ENCODE assay signal across 12 mouse cellular contexts in the genomic region with DNA sequence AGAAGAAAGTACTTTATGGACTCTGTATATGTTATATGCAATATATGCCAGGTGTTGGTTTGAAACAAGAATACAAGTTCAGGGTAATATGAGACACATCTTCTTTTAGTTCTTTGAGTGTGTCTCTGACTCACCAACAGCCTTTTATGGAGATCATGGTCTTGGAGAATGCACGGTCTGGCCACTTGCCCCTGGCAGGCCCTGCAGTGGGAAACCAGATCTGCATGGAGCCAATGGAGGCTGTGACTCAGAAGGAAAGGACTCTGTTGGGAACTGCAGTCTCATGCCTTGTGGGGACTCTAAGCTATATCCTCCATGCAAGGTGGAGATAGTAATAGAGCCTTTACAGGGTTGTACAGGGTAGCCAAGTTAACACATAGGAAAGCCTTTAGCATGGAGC. TPM values are rescaled to one million over a fixed set of nuclear protein-coding genes. Genes with fewer than 3 reads are reported as not detected.
DNase-seq lines count a peak whose midpoint lies in the region; ATAC-seq and TF ChIP-seq lines count a peak whose summit lies in the region.
"Had no signal": no experiment of that assay in that cellular context is flagged by ENCODE, and none has a peak within 500 bp of the region (broad histone marks: within the 10 kb centered on the region; RNA-seq: fewer than 3 reads in every experiment).

No protein-coding gene starts in this region.

- 0 out of 2 replicates have a peak, but pooled peaks cover 5% of the 10 kb centered on the region for H3K4me1 ChIP-seq in intestine, postnatal 0 days (replicated peaks; ENCODE audit: control insufficient read depth, insufficient read depth, low read length)
- no peaks in the 10 kb centered on the region for H3K4me1 ChIP-seq in forebrain, embryonic 14.5 days (ENCODE audit: control insufficient read depth, insufficient read depth, low read length)
- H3K4me1 ChIP-seq: midbrain, embryonic 13.5 days; neural tube, embryonic 13.5 days had no signal

- H3K9ac ChIP-seq in intestine, postnatal 0 days (ENCODE audit: low read depth, low read length) = no peak overlapping the region
- H3K9ac ChIP-seq in forebrain, embryonic 14.5 days (ENCODE audit: low read length) = no peak overlapping the region
- H3K9ac ChIP-seq: liver, embryonic 14.5 days; midbrain, embryonic 13.5 days; neural tube, embryonic 13.5 days had no signal

- H3K9me3 ChIP-seq in intestine, postnatal 0 days (ENCODE audit: control insufficient read depth) = no peaks in the 10 kb centered on the region
- H3K9me3 ChIP-seq in forebrain, embryonic 14.5 days (replicated peaks; ENCODE audit: control insufficient read depth, low read length) = no peaks in the 10 kb centered on the region
- H3K9me3 ChIP-seq: midbrain, embryonic 13.5 days; neural tube, embryonic 13.5 days had no signal

- 43% methylated on average over 1 of the region's 1 CpGs for WGBS in intestine, postnatal 0 days
- 80% methylated on average over 1 of the region's 1 CpGs for WGBS in forebrain, embryonic 14.5 days

- H3K4me2 ChIP-seq in intestine, postnatal 0 days (replicated peaks; ENCODE audit: low read depth) = no peak overlapping the region
- H3K4me2 ChIP-seq in forebrain, embryonic 14.5 days (ENCODE audit: low read length) = no peak overlapping the region
- H3K4me2 ChIP-seq: midbrain, embryonic 13.5 days; neural tube, embryonic 13.5 days had no signal

- peak overlapping the region; percentile 69 for H3K27ac ChIP-seq in intestine, postnatal 0 days (ENCODE audit: low read depth, low read length)
- H3K27ac ChIP-seq in forebrain, embryonic 14.5 days (ENCODE audit: low read depth, low read length) = no peak overlapping the region
- H3K27ac ChIP-seq: liver, embryonic 14.5 days; midbrain, embryonic 13.5 days; neural tube, embryonic 13.5 days had no signal

- peak; percentile 34 for DNase-seq in lung, postnatal 10 days
- DNase-seq in lung, postnatal 36 days = no peak
- peak; percentile 66 for DNase-seq in adipocyte (ENCODE audit: low spot score)
- peak; percentile 90 to 94 for DNase-seq in gastrocnemius, adult 8-10 months (ENCODE audit: low spot score in 2 of 2)
- DNase-seq in thymus, postnatal 4 days = no peak
- DNase-seq in cerebellum, adult 9-10 months = no peak
- DNase-seq in forebrain, embryonic 14.5 days (ENCODE audit: low spot score) = no peak
- DNase-seq: right cerebral cortex, postnatal 4 days had no signal

- no peak for TF ChIP-seq CTCF in intestine, postnatal 0 days (IDR thresholded peaks at IDR 0.05; ENCODE audit: low read depth)

- no peaks in the 10 kb centered on the region for H3K36me3 ChIP-seq in intestine, postnatal 0 days (ENCODE audit: control insufficient read depth, insufficient read depth)
- H3K36me3 ChIP-seq in forebrain, embryonic 14.5 days (ENCODE audit: control insufficient read depth, insufficient read depth, low read length) = no peaks in the 10 kb centered on the region
- H3K36me3 ChIP-seq: midbrain, embryonic 13.5 days; neural tube, embryonic 13.5 days had no signal

- no peak overlapping the region for H3K4me3 ChIP-seq in intestine, postnatal 0 days (ENCODE audit: low read depth, low read length)
- no peak overlapping the region for H3K4me3 ChIP-seq in forebrain, embryonic 14.5 days (ENCODE audit: low read depth, low read length)
- H3K4me3 ChIP-seq: midbrain, embryonic 13.5 days; neural tube, embryonic 13.5 days had no signal

- no peaks in the 10 kb centered on the region for H3K27me3 ChIP-seq in intestine, postnatal 0 days (replicated peaks; ENCODE audit: control insufficient read depth, insufficient read depth, low read length)
- no peaks in the 10 kb centered on the region for H3K27me3 ChIP-seq in forebrain, embryonic 14.5 days (replicated peaks; ENCODE audit: control insufficient read depth, insufficient read depth, low read length)
- H3K27me3 ChIP-seq: midbrain, embryonic 13.5 days; neural tube, embryonic 13.5 days had no signal

- 0 out of 2 replicates have a peak, but pooled peaks have one; percentile 9 for ATAC-seq in intestine, postnatal 0 days
- ATAC-seq in forebrain, embryonic 14.5 days = no peak
- ATAC-seq: midbrain, embryonic 13.5 days had no signal

RNA-seq across cellular contexts. Expression of a gene that starts 12.5 kb away (rescaled TPM):
- 10 to 100 TPM; 26.5 to 33.6 (median 28.8) TPM for total RNA-seq in gastrocnemius, adult 8-10 months (2022)
- polyA plus RNA-seq in intestine, postnatal 0 days (2015; fragmentation: Nextera tagmentation; extraction: Ambion mirVana) = 88.5 and 89.5 TPM in 2 replicates
- 148 and 158 TPM in 2 replicates for polyA plus RNA-seq in forebrain, embryonic 14.5 days (2014; fragmentation: Nextera tagmentation; extraction: Ambion mirVana)

RNA-seq across cellular contexts. Expression of a gene that starts 24.2 kb away (rescaled TPM):
- total RNA-seq in gastrocnemius, adult 8-10 months (2022) = 100 to 1,000 TPM; 567 to 637 (median 580) TPM
- polyA plus RNA-seq in intestine, postnatal 0 days (2015; fragmentation: Nextera tagmentation; extraction: Ambion mirVana) = 385 and 395 TPM in 2 replicates
- polyA plus RNA-seq in forebrain, embryonic 14.5 days (2014; fragmentation: Nextera tagmentation; extraction: Ambion mirVana) = 808 and 818 TPM in 2 replicates

RNA-seq across cellular contexts. Expression of a gene that starts 36.5 kb away (rescaled TPM):
- 10 to 100 TPM; 13.1 to 23.1 (median 18.4) TPM for total RNA-seq in gastrocnemius, adult 8-10 months (2022)
- 24.5 and 26.4 TPM in 2 replicates for polyA plus RNA-seq in intestine, postnatal 0 days (2015; fragmentation: Nextera tagmentation; extraction: Ambion mirVana)
- polyA plus RNA-seq in forebrain, embryonic 14.5 days (2014; fragmentation: Nextera tagmentation; extraction: Ambion mirVana) = 34.1 and 37.8 TPM in 2 replicates

RNA-seq across cellular contexts. Expression of a gene that starts 38.7 kb away (rescaled TPM):
- total RNA-seq in gastrocnemius, adult 8-10 months (2022) = 1 to 10 TPM; 3.6 to 6.9 (median 6.6) TPM
- polyA plus RNA-seq in intestine, postnatal 0 days (2015; fragmentation: Nextera tagmentation; extraction: Ambion mirVana) = 17.9 and 19.3 TPM in 2 replicates
- 56.0 and 58.2 TPM in 2 replicates for polyA plus RNA-seq in forebrain, embryonic 14.5 days (2014; fragmentation: Nextera tagmentation; extraction: Ambion mirVana)

RNA-seq across cellular contexts. Expression of a gene that starts 39.5 kb away (rescaled TPM):
- total RNA-seq in gastrocnemius, adult 8-10 months (2022) = 1 to 10 TPM in 1 of 4 experiments, under 1 TPM in 1, not detected in 2; 0.48 to 1.0 TPM
- polyA plus RNA-seq in intestine, postnatal 0 days (2015; fragmentation: Nextera tagmentation; extraction: Ambion mirVana) = 1.3 and 2.0 TPM in 2 replicates
- 1.2 and 2.4 TPM in 2 replicates for polyA plus RNA-seq in forebrain, embryonic 14.5 days (2014; fragmentation: Nextera tagmentation; extraction: Ambion mirVana)

Comparison
In these comparisons a context has a peak if more than half of its experiments do, and no peak if none do; other contexts are left out.
1. DNase-seq: peak in lung, postnatal 10 days (single experiment), adipocyte (single experiment) and gastrocnemius, adult 8-10 months (2 of 2); none in lung, postnatal 36 days (single experiment), thymus, postnatal 4 days (single experiment), cerebellum, adult 9-10 months (single experiment) and forebrain, embryonic 14.5 days (single experiment).